Mouse (Mus musculus) cortical plate, adult 2 months (tissue): Measurements from ENCODE around the gene Isg20. TPM values are rescaled to one million over a fixed set of nuclear protein-coding genes. Genes with fewer than 3 reads are reported as not detected.

ENCODE experiments used
- H3K27ac ChIP-seq: fragments of 200-500 bp; 2 replicates; pipeline ENCODE4 v1.5.1; 2012; ENCODE audit warnings: low read length, control low read depth, inconsistent platforms; ENCODE audit not compliant: insufficient read depth
- H3K4me1 ChIP-seq: fragments of 200-500 bp; 2 replicates; pipeline ENCODE4 v1.6.1; 2011; ENCODE audit warnings: low read length; ENCODE audit not compliant: control insufficient read depth, insufficient read depth
- H3K4me3 ChIP-seq: fragments of 200-500 bp; 2 replicates; pipeline ENCODE4 v1.5.1; 2011; ENCODE audit warnings: mild to moderate bottlenecking, low read length, control low read depth; ENCODE audit not compliant: insufficient read depth
- CTCF ChIP-seq: fragments of 200-500 bp; IDR thresholded peaks from 2 replicates; pipeline ENCODE4 v1.5.1; 2011; ENCODE audit warnings: mild to moderate bottlenecking, control low read depth, low read length; ENCODE audit not compliant: insufficient read depth; ENCODE audit errors: extremely low read depth
- POLR2A ChIP-seq: fragments of 200-500 bp; IDR thresholded peaks from 2 replicates; pipeline ENCODE4 v1.6.1; 2011; ENCODE audit warnings: mild to moderate bottlenecking, low read length, control low read depth; ENCODE audit not compliant: insufficient read depth; ENCODE audit errors: extremely low read depth
- polyA plus RNA-seq: library from polyadenylated mRNA; depleted of rRNA; stranded (reverse); fragments of >200 nt; gene quantifications from 2 replicates; pipeline ENCODE4 v1.2.3, GENCODE M21; 2012; rRNA removed

The Isg20 gene
- polyA plus RNA-seq, 1 experiment, result 2.9 TPM

DNA sequence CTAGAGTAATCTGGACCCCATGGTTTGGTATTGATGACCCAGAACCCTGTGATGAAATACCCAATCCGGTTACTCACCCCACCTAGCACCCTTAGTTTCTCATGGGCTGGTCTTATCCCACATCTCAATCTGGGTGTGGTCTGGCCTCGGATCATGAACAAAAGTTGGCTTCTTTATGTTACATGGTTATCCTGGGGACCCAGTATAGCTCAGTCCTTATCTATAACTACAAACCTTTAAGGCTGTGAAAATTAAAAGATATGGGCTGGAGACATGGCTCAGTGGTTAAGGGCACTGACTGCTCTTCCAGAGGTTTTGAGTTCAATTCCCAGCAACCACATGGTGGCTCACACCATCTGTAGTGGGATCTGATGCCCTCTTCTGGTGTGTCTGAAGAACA lies 29.3 kb downstream of the Isg20 start:
- Histone ChIP-seq H3K4me3 (no peak overlapping the region), H3K4me1 (no peaks in the 10 kb centered on the region), H3K27ac (no peak overlapping the region)
- TF ChIP-seq CTCF (no peak), POLR2A (no peak)

GRCm38 (mm10) chr7:78953886-78954572 lies 40.8 kb downstream of the Isg20 start:
- Histone ChIP-seq H3K4me3 (no peak overlapping the region), H3K4me1 (no peaks in the 10 kb centered on the region), H3K27ac (no peak overlapping the region)
- TF ChIP-seq CTCF (no peak), POLR2A (no peak)

- H3K4me3 ChIP-seq, result no peak overlapping the region
- H3K27ac ChIP-seq, result no peak overlapping the region
- TF ChIP-seq POLR2A (no peak), CTCF (no peak)
- H3K4me1 ChIP-seq, result no peaks in the 10 kb centered on the region
These were observed 41.4 kb downstream of the Isg20 start for GRCm38 (mm10) chr7:78954619-78955018.

GRCm38 (mm10) chr7:78955086-78955485 lies 41.9 kb downstream of the Isg20 start:
- no peak for TF ChIP-seq CTCF
- no peak for TF ChIP-seq POLR2A
- no peak overlapping the region for H3K4me3 ChIP-seq
- no peaks in the 10 kb centered on the region for H3K4me1 ChIP-seq
- H3K27ac ChIP-seq, result no peak overlapping the region

GRCm38 (mm10) chr7:78958499-78959073 lies 45.4 kb downstream of the Isg20 start:
- TF ChIP-seq POLR2A (no peak), CTCF (no peak)
- Histone ChIP-seq H3K4me3 (no peak overlapping the region), H3K4me1 (no peaks in the 10 kb centered on the region), H3K27ac (no peak overlapping the region)

DNA sequence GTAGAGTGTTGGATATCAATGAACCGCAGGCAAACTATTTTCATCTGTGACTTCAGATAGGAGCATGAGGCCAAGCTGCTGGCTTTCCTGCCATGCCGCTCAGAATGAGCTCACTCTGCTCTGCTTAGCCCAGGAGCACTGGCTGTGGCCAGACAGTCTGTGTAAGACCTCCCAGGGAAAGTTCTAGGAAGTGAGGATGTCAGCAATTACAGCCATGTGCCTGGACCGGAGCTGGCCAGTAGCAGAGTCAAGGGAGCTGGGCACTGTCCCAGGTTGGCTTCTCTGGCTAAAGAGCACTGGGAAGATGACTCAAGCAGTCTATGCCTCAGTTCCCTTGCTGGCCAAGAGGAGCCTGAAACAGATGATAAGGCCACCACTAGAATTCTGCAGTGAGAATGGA lies 50.7 kb downstream of the Isg20 start:
- TF ChIP-seq CTCF, result no peak
- no peak for TF ChIP-seq POLR2A
- H3K4me3 ChIP-seq, result no peak overlapping the region

More for the DNA sequence above, 50.7 kb downstream of the Isg20 start:
- Histone ChIP-seq H3K4me1 (no peaks in the 10 kb centered on the region), H3K27ac (no peak overlapping the region)

Other genes starting within 250 kb of the Isg20 start
- 75.7 and 84.6 TPM in 2 replicates for gene Ntrk3, start 175.4 kb upstream of the Isg20 start, polyA plus RNA-seq
- gene Mrps11, start 130.3 kb upstream of the Isg20 start, polyA plus RNA-seq, result 65.0 and 69.2 TPM in 2 replicates
- 36.0 and 37.6 TPM in 2 replicates for gene Mrpl46, start 129.9 kb upstream of the Isg20 start, polyA plus RNA-seq
- gene Det1, start 66.2 kb upstream of the Isg20 start, polyA plus RNA-seq, result 6.1 and 6.3 TPM in 2 replicates
- 21.8 and 22.7 TPM in 2 replicates for gene Aen, start 17.6 kb upstream of the Isg20 start, polyA plus RNA-seq
- gene Acan, start 140.1 kb downstream of the Isg20 start, polyA plus RNA-seq, result 1.7 and 1.8 TPM in 2 replicates
- 1.2 and 1.5 TPM in 2 replicates for gene Hapln3, start 217.6 kb downstream of the Isg20 start, polyA plus RNA-seq
- 311 and 350 TPM in 2 replicates for gene Mfge8, start 235.6 kb downstream of the Isg20 start, polyA plus RNA-seq